ENCODE assay signal across 13 mouse cellular contexts in the genomic region with DNA sequence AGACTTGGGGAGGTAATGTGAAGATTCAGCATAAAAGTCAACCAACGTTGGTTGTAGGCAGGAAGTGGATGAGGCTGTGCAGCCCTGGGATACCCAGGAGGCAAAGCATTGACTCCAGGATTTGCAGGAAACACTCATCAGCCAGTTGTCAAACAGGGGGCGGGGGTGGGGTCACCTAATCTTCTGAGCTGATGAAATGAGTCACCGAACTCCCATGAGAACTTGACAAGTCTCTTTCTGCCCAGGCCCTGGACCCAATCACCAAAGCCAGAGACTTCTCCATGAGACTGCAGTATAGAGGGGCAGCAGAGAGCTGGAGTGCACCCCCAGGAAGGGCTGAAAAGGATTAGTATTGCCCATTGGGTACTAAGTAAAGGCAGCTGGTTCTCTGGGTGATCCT. TPM values are rescaled to one million over a fixed set of nuclear protein-coding genes. Genes with fewer than 3 reads are reported as not detected.
DNase-seq lines count a peak whose midpoint lies in the region; ATAC-seq and TF ChIP-seq lines count a peak whose summit lies in the region.
"Had no signal": no experiment of that assay in that cellular context is flagged by ENCODE, and none has a peak within 500 bp of the region (broad histone marks: within the 10 kb centered on the region; RNA-seq: fewer than 3 reads in every experiment).

No protein-coding gene starts in this region.

- no peaks in the 10 kb centered on the region for H3K9me3 ChIP-seq in hindbrain, embryonic 14.5 days (ENCODE audit: control insufficient read depth, low read length)
- H3K9me3 ChIP-seq in hindbrain, postnatal 0 days (ENCODE audit: low read length), result no peaks in the 10 kb centered on the region
- H3K9me3 ChIP-seq: liver, embryonic 15.5 days had no signal

- WGBS in hindbrain, embryonic 14.5 days, result 38% methylated on average over 3 of the region's 3 CpGs
- 47% methylated on average over 3 of the region's 3 CpGs for WGBS in hindbrain, postnatal 0 days

- no peaks in the 10 kb centered on the region for H3K27me3 ChIP-seq in hindbrain, embryonic 14.5 days (ENCODE audit: control insufficient read depth, insufficient read depth, low read length)
- H3K27me3 ChIP-seq in hindbrain, postnatal 0 days (ENCODE audit: insufficient read depth, low read length), result no peaks in the 10 kb centered on the region
- H3K27me3 ChIP-seq: liver, embryonic 15.5 days had no signal

- 0 out of 2 replicates have a peak, but pooled peaks have one; percentile 28 for ATAC-seq in hindbrain, embryonic 14.5 days (ENCODE audit: low FRiP score)
- ATAC-seq in hindbrain, postnatal 0 days, result no peak; the same call in 1 of the 2 replicates
- ATAC-seq in inflammation-experienced regulatory T-cells, adult 6 months, result no peak
- ATAC-seq: activated CD4-positive, CD25-positive, alpha-beta regulatory T cell, adult 4 months had no signal

- no peak overlapping the region for H3K9ac ChIP-seq in hindbrain, embryonic 14.5 days
- H3K9ac ChIP-seq in hindbrain, postnatal 0 days (replicated peaks; ENCODE audit: low read length), result no peak overlapping the region
- H3K9ac ChIP-seq: liver, embryonic 15.5 days had no signal

- H3K4me1 ChIP-seq in hindbrain, embryonic 14.5 days (replicated peaks; ENCODE audit: control insufficient read depth, insufficient read depth, low read length), result peaks cover 18% of the 10 kb centered on the region; the same call in 1 of the 2 replicates
- H3K4me1 ChIP-seq in hindbrain, postnatal 0 days (ENCODE audit: insufficient read depth, low read length), result no peaks in the 10 kb centered on the region

- no peak overlapping the region for H3K4me3 ChIP-seq in hindbrain, embryonic 14.5 days (replicated peaks; ENCODE audit: low read length)
- H3K4me3 ChIP-seq in hindbrain, postnatal 0 days (ENCODE audit: low read length), result no peak overlapping the region
- H3K4me3 ChIP-seq: liver, embryonic 15.5 days; myocyte had no signal

- peaks cover 24% of the 10 kb centered on the region; the same call in 1 of the 2 replicates for H3K36me3 ChIP-seq in hindbrain, embryonic 14.5 days (replicated peaks; ENCODE audit: control insufficient read depth, insufficient read depth)
- H3K36me3 ChIP-seq in hindbrain, postnatal 0 days (ENCODE audit: insufficient read depth, low read length), result 0 out of 2 replicates have a peak, but pooled peaks cover 5% of the 10 kb centered on the region
- H3K36me3 ChIP-seq: liver, embryonic 15.5 days had no signal

- DNase-seq in cerebellum, adult 11-12 months, result peak; percentile 1
- no peak for DNase-seq in cerebellum, postnatal 4 days (ENCODE audit: low spot score in 2 of 2)
- DNase-seq in hindbrain, embryonic 14.5 days (ENCODE audit: low spot score), result no peak
- DNase-seq in hindbrain, postnatal 0 days (ENCODE audit: low spot score), result no peak
- DNase-seq in 3T3-L1 (ENCODE audit: low read depth, low spot score) (peak; percentile 76), liver (peak; percentile 25)
- no peak for DNase-seq in frontal cortex, postnatal 36 days (ENCODE audit: low spot score in 2 of 2)
- DNase-seq: cerebellum, adult 9-10 months had no signal

- TF ChIP-seq CTCF in hindbrain, postnatal 0 days (IDR thresholded peaks at IDR 0.05; ENCODE audit: low read depth), result no peak

- H3K4me2 ChIP-seq in hindbrain, embryonic 14.5 days (replicated peaks), result no peak overlapping the region
- H3K4me2 ChIP-seq in hindbrain, postnatal 0 days (ENCODE audit: low read depth, low read length), result no peak overlapping the region
- H3K4me2 ChIP-seq: liver, embryonic 15.5 days had no signal

- H3K27ac ChIP-seq in hindbrain, embryonic 14.5 days, result no peak overlapping the region
- no peak overlapping the region for H3K27ac ChIP-seq in hindbrain, postnatal 0 days
- H3K27ac ChIP-seq: kidney, postnatal 0 days; liver, embryonic 15.5 days had no signal

RNA-seq across cellular contexts. Expression of gene Meis1, which starts 45.0 kb away (rescaled TPM):
- polyA plus RNA-seq in hindbrain, embryonic 14.5 days (2014; fragmentation: Nextera tagmentation; extraction: Ambion mirVana), result 171 and 178 TPM in 2 replicates
- total RNA-seq in hindbrain, postnatal 0 days (2014; rRNA removed), result 89.3 and 99.4 TPM in 2 replicates
- polyA plus RNA-seq in hindbrain, postnatal 0 days (2015; fragmentation: Nextera tagmentation; extraction: Ambion mirVana), result 112 and 114 TPM in 2 replicates
- polyA plus RNA-seq in inflammation-experienced regulatory T-cells, adult 6 months (2017; shearing (Covaris generic)), result under 1 TPM in 2 of 3 experiments, not detected in 1; 0.10 to 0.13 TPM

Comparison
In these comparisons a context has a peak if more than half of its experiments do, and no peak if none do; other contexts are left out.
1. DNase-seq: peak in cerebellum, adult 11-12 months (single experiment), 3T3-L1 (single experiment) and liver (single experiment); none in cerebellum, postnatal 4 days (0 of 2), hindbrain, embryonic 14.5 days (single experiment), hindbrain, postnatal 0 days (single experiment) and frontal cortex, postnatal 36 days (0 of 2).
2. RNA of gene Meis1, which starts 45.0 kb away (polyA plus RNA-seq): 171 to 178 TPM in hindbrain, embryonic 14.5 days and 112 to 114 TPM in hindbrain, postnatal 0 days; 0.10 to 0.13 TPM in inflammation-experienced regulatory T-cells, adult 6 months; every median in the first group is over 10 times any median in the second.